Mouse (Mus musculus): Measurements from ENCODE around the gene Marf1.
"Not testable (repeated sequence)": the region's sequence is repeated elsewhere in the genome, so short reads cannot be mapped to it uniquely, and the experiment has no call there.

Marf1 gene

DNA sequence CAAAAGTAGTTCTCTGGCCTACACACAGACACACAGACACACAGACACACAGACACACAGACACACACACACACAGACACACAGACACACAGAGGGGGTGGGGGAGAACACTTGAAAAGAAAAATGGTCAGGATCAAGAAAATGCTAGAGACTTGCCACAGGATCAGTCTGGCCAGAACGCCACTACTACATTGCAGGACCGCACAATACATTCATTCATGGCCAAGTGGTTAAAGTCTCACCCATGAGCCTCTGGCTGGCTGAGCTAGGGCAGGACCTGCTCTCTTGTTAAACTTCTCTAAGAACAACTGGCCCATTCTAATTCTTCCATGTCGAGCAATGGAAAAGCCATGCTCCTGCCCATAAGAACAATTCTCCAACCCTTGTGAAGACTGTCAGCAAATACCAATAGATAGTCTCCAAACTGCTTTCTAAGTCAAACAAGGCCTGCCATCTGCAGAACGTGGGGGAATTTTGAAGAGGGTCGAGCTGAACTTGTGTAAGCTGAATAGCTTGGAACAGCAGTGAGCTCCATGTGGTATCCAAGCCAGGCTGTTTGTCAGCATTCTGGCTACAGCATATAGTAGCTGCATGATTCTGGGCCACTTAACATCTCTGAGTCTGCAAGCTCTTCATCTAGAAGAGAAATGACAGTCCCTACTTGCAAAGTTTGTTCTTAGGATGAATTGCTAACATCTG lies 92.5 kb downstream of the Marf1 start:
- in situ Hi-C loops (cut with MboI, MseI) = no loop called here

DNA sequence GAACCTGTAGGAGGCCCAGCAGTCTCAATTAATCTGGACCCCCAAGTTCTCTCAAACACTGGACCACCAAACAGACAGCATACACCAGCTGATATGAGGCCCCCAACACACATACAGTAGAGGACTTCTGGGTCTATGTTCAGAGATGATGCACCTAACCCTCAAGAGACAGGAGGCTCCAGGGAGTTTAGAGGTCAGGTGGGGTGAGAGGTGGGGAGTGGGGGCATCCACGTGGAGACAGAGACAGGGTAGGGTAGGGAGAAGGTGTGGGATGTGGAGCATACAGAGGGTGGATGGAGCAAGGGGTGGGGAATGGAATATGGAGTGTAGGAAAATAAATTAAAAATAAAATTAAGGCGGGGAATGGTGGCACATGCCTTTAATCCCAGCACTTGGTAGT lies 94.5 kb downstream of the Marf1 start:
- in situ Hi-C loops (cut with MboI, MseI) = not testable (repeated sequence)

DNA sequence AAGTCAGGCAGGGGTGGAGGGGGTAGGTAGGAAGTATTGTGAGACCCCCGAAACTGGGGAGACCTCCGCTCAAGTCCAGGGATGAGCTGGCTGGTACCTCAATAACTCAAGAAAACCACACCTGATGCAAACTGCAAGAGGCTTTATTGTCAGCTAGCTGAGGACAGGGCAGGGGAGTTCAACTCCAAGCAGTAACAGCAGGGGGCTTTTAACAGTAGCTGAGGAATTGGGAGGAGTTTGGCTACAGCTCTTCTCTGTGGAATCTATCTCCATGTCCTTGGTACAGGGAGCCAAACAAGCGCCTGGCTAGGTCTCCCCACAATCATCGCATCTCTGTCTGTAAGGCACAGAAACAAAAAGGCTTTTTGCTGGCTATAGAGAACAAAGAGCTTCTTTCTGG lies 96.6 kb downstream of the Marf1 start:
- in situ Hi-C loops (cut with MboI, MseI) = not testable (repeated sequence)

DNA sequence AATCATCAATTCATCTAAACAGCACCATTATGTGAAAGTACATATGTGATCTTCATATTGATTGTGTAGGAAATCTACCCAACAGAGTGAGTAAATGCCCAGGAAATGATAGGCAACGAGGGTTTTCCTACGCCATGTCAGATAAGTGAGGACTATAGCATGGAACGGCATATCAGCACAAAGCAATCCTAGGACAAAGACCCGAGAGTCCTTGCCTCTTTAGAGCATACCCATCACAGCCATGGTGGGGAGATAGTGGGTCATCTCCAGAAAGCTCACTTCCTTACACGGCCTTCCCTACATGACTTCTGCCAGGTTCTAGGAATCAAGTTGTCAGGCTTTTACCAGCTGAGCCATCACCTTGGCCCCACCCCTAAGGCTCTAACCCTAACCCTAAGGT lies 103.3 kb downstream of the Marf1 start:
- in situ Hi-C loops (cut with MboI, MseI) = no loop called here
